Mouse (Mus musculus) kidney, embryonic 16.5 days (tissue): Measurements from ENCODE around the gene Ccdc39. TPM values are rescaled to one million over a fixed set of nuclear protein-coding genes. Genes with fewer than 3 reads are reported as not detected.
A peak's percentile ranks its signal among the peaks of the same experiment; 100 is the strongest.

Experiments
- ATAC-seq: fragments of 200-750 bp; cut with Nextera tagmentation; 2 replicates; pipeline ENCODE4 v1.8.0; 2017; ENCODE audit warnings: moderate TSS enrichment; ENCODE audit not compliant: low FRiP score, low TSS enrichment
- H3K27ac ChIP-seq: fragments of 300-500 bp; sonication (generic); 2 replicates; pipeline ENCODE4 v1.5.1; 2014; ENCODE audit warnings: low read length
- H3K27me3 ChIP-seq: fragments of 300-500 bp; sonication (generic); 2 replicates; pipeline ENCODE4 v1.6.1; 2014; ENCODE audit warnings: low read length, control low read depth, mixed read lengths; ENCODE audit not compliant: insufficient read depth
- H3K36me3 ChIP-seq: fragments of 300-500 bp; sonication (generic); 2 replicates; pipeline ENCODE4 v1.6.1; 2014; ENCODE audit warnings: low read length, control low read depth, mixed read lengths; ENCODE audit not compliant: insufficient read depth
- H3K4me1 ChIP-seq: fragments of 300-500 bp; sonication (generic); 2 replicates; pipeline ENCODE4 v1.6.1; 2014; ENCODE audit warnings: low read length, control low read depth, mixed read lengths; ENCODE audit not compliant: insufficient read depth
- H3K4me2 ChIP-seq: fragments of 300-500 bp; sonication (generic); replicated peaks from 2 replicates; pipeline ENCODE4 v1.6.1; 2014; ENCODE audit warnings: low read depth, low read length
- H3K4me3 ChIP-seq: fragments of 300-500 bp; sonication (generic); 2 replicates; pipeline ENCODE4 v1.5.1; 2014; ENCODE audit warnings: mild to moderate bottlenecking, low read length
- H3K9ac ChIP-seq: fragments of 300-500 bp; sonication (generic); replicated peaks from 2 replicates; pipeline ENCODE4 v1.6.1; 2014; ENCODE audit warnings: low read length
- H3K9me3 ChIP-seq: fragments of 300-500 bp; sonication (generic); 2 replicates; pipeline ENCODE4 v1.6.1; 2016; ENCODE audit warnings: low read length, control low read depth
- WGBS: fragments of 180-500 bp; shearing (Covaris S2); extraction: QIAGEN DNeasy Blood & Tissue Kit; methylation state at CpG from one replicate; pipeline ENCODE4 v1.1.7; 2014; 5-methylcytosine and 5-hydroxymethylcytosine counted together
- polyA plus RNA-seq: library from polyadenylated mRNA; unstranded; fragments of >200 nt; fragmentation: Nextera tagmentation; extraction: Ambion mirVana; gene quantifications from 2 replicates; pipeline ENCODE4 v1.2.1, GENCODE M21; 2015

Gene Ccdc39
- polyA plus RNA-seq, 1 experiment from 2014 or later, result 4.5 TPM

- H3K4me1 ChIP-seq, result no peaks in the 10 kb centered on the region
- no peaks in the 10 kb centered on the region for H3K36me3 ChIP-seq
- H3K27me3 ChIP-seq, result no peaks in the 10 kb centered on the region
- H3K27ac ChIP-seq, result no peak overlapping the region
- H3K4me3 ChIP-seq, result no peak overlapping the region
- no peaks in the 10 kb centered on the region for H3K9me3 ChIP-seq
- no peak for ATAC-seq
- H3K9ac ChIP-seq, result no peak overlapping the region
- H3K4me2 ChIP-seq, result no peak overlapping the region
These were observed 20.0 kb upstream of the Ccdc39 start for GRCm38 (mm10) chr3:33864000-33864540.

- H3K9ac ChIP-seq, result no peak overlapping the region
- H3K4me2 ChIP-seq, result no peak overlapping the region
- no peak for ATAC-seq
- H3K4me1 ChIP-seq, result no peaks in the 10 kb centered on the region
- WGBS, result 88% methylated on average over 3 of the region's 3 CpGs
- no peaks in the 10 kb centered on the region for H3K9me3 ChIP-seq
- H3K4me3 ChIP-seq, result no peak overlapping the region
- H3K27ac ChIP-seq, result no peak overlapping the region
- no peaks in the 10 kb centered on the region for H3K36me3 ChIP-seq
- no peaks in the 10 kb centered on the region for H3K27me3 ChIP-seq
These were observed 14.8 kb upstream of the Ccdc39 start for GRCm38 (mm10) chr3:33858939-33859338.

- no peak overlapping the region for H3K9ac ChIP-seq
- ATAC-seq, result no peak
- H3K4me2 ChIP-seq, result no peak overlapping the region
- no peak overlapping the region for H3K27ac ChIP-seq
- WGBS, result 67% methylated on average over 1 of the region's 1 CpGs
- H3K4me3 ChIP-seq, result no peak overlapping the region
- H3K27me3 ChIP-seq, result no peaks in the 10 kb centered on the region
- no peaks in the 10 kb centered on the region for H3K4me1 ChIP-seq
- no peaks in the 10 kb centered on the region for H3K36me3 ChIP-seq
- H3K9me3 ChIP-seq, result no peaks in the 10 kb centered on the region
These were observed 9.0 kb upstream of the Ccdc39 start for GRCm38 (mm10) chr3:33853062-33853461.

- Histone ChIP-seq H3K9me3 (no peaks in the 10 kb centered on the region), H3K4me1 (no peaks in the 10 kb centered on the region), H3K4me3 (no peak overlapping the region), H3K27me3 (no peaks in the 10 kb centered on the region), H3K4me2 (no peak overlapping the region), H3K36me3 (no peaks in the 10 kb centered on the region), H3K27ac (no peak overlapping the region), H3K9ac (no peak overlapping the region)
- WGBS, result 85% methylated on average over 4 of the region's 4 CpGs
- ATAC-seq, result no peak
These were observed 6.7 kb upstream of the Ccdc39 start for GRCm38 (mm10) chr3:33850856-33851255.

DNA sequence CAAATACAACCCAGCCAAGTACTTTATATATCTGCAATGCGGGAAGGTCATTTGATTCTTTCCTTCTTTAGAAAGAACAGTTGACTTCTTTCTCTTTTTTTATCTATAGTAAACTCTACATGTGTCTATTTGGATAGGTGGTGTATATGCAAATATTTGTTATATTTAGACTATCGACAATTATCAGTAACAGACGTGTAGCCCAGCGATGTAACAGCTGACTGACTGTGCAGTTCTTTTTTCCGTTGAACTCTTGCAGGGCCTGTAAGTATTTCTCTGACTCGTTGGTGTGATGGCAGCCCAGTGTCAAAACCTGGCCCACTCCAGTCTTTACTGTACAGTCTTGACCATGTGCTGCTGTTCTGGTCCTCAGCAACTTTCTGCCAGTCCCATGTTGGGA, 2.5 kb upstream of the Ccdc39 start:
- Histone ChIP-seq H3K27ac (no peak overlapping the region), H3K9me3 (no peaks in the 10 kb centered on the region), H3K4me2 (no peak overlapping the region), H3K4me1 (peaks cover 4% of the 10 kb centered on the region; the same call in 1 of the 2 replicates), H3K9ac (no peak overlapping the region), H3K27me3 (no peaks in the 10 kb centered on the region), H3K36me3 (no peaks in the 10 kb centered on the region), H3K4me3 (no peak overlapping the region)
- WGBS, result 78% methylated on average over 6 of the region's 6 CpGs
- no peak for ATAC-seq

DNA sequence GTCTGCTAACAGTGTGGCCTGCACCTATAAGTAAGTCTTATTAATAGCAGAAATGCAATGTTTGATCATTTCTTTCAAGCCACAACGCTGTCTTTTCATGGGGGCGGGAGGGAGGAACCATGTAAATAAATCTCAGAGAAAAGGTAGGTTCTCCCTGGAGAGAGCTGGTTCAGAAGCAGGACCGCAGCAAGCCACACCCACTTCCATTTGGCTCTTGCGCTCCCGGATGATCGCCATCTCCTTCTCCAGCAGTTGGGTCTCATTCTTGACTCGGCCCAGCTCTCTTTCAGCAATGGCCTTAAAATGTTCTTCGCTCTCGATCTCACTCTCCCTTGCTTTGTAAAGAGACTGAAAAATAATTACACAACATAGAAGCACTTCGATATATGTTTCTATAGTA, 5.2 kb downstream of the Ccdc39 start:
- no peak overlapping the region for H3K27ac ChIP-seq
- H3K4me1 ChIP-seq, result peaks cover 4% of the 10 kb centered on the region; the same call in 1 of the 2 replicates
- WGBS, result 50% methylated on average over 10 of the region's 10 CpGs
- H3K9ac ChIP-seq, result no peak overlapping the region
- no peaks in the 10 kb centered on the region for H3K9me3 ChIP-seq
- ATAC-seq, result no peak
- peak overlapping the region; percentile 22 for H3K4me2 ChIP-seq
- H3K36me3 ChIP-seq, result no peaks in the 10 kb centered on the region
- no peaks in the 10 kb centered on the region for H3K27me3 ChIP-seq
- peak overlapping the region; percentile 2; the same call in 1 of the 2 replicates for H3K4me3 ChIP-seq

DNA sequence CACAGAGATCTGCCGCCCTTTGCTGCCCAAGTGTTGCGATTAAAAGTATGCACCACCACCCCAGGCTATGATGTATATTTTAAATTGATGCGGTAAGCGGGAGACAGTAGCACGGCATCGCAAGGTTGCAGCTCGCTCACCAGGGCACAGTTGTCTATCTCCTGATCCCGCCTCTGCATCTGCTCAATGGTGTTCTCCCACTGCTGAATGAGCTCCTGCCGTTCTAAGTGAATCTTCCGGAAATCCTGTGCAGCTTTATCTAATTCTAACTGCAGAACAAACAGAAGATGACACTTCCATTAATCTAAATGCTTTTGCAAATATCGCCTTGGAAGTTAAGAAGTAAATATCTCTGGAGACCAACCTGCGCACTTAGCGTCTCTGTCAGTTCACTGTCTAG, 7.5 kb downstream of the Ccdc39 start:
- no peaks in the 10 kb centered on the region for H3K9me3 ChIP-seq
- H3K27me3 ChIP-seq, result no peaks in the 10 kb centered on the region
- no peak overlapping the region for H3K4me2 ChIP-seq
- H3K4me1 ChIP-seq, result no peaks in the 10 kb centered on the region
- no peak overlapping the region for H3K4me3 ChIP-seq
- H3K36me3 ChIP-seq, result no peaks in the 10 kb centered on the region
- no peak for ATAC-seq
- no peak overlapping the region for H3K27ac ChIP-seq
- H3K9ac ChIP-seq, result no peak overlapping the region
- 91% methylated on average over 13 of the region's 13 CpGs for WGBS

DNA sequence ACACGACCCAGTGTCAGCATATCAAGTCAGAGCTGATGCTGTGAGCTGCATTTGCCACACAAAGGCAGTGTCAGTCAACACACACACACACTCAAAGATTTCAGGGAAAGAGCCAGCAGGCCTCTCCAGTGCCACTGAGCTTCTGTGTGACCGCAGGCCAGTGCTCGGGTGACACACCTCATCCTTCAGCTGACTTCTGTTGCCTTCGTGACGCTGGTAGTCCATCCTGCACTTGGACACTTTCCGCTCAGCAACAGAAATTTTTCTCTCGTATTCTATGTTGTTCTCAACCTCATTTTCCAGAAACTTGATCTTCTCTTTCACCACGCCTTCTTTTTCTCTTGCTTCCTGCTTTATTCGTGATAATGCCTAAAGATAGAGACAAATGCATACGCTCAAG, 11.8 kb downstream of the Ccdc39 start:
- WGBS, result 79% methylated on average over 10 of the region's 10 CpGs
- no peak overlapping the region for H3K4me2 ChIP-seq
- H3K4me1 ChIP-seq, result no peaks in the 10 kb centered on the region
- no peaks in the 10 kb centered on the region for H3K27me3 ChIP-seq
- H3K9me3 ChIP-seq, result no peaks in the 10 kb centered on the region
- no peak for ATAC-seq
- H3K9ac ChIP-seq, result no peak overlapping the region
- no peak overlapping the region for H3K4me3 ChIP-seq
- H3K36me3 ChIP-seq, result no peaks in the 10 kb centered on the region
- H3K27ac ChIP-seq, result no peak overlapping the region

GRCm38 (mm10) chr3:33824135-33824946, 19.8 kb downstream of the Ccdc39 start:
- H3K4me2 ChIP-seq, result no peak overlapping the region
- H3K4me3 ChIP-seq, result no peak overlapping the region
- ATAC-seq, result peak; percentile 59; the same call in 1 of the 2 replicates
- H3K27ac ChIP-seq, result no peak overlapping the region
- 44% methylated on average over 9 of the region's 9 CpGs for WGBS
- no peaks in the 10 kb centered on the region for H3K27me3 ChIP-seq
- no peaks in the 10 kb centered on the region for H3K9me3 ChIP-seq
- no peaks in the 10 kb centered on the region for H3K36me3 ChIP-seq
- no peak overlapping the region for H3K9ac ChIP-seq
- H3K4me1 ChIP-seq, result no peaks in the 10 kb centered on the region

- Histone ChIP-seq H3K27ac (no peak overlapping the region), H3K4me1 (no peaks in the 10 kb centered on the region), H3K9ac (no peak overlapping the region), H3K4me3 (no peak overlapping the region), H3K9me3 (no peaks in the 10 kb centered on the region), H3K27me3 (no peaks in the 10 kb centered on the region), H3K36me3 (peaks cover 32% of the 10 kb centered on the region), H3K4me2 (no peak overlapping the region)
- ATAC-seq, result no peak
- WGBS, result 91% methylated on average over 1 of the region's 1 CpGs
These were observed 37.0 kb downstream of the Ccdc39 start for GRCm38 (mm10) chr3:33807151-33807550.
